Mouse (Mus musculus): ENCODE measurements at regions not wholly inside any gene's neighbourhood (a gene's known extent, or its start where the extent isn't known, plus 50 kb on each side); places are given as distances from the start of the nearest gene placed in this dataset.

DNA sequence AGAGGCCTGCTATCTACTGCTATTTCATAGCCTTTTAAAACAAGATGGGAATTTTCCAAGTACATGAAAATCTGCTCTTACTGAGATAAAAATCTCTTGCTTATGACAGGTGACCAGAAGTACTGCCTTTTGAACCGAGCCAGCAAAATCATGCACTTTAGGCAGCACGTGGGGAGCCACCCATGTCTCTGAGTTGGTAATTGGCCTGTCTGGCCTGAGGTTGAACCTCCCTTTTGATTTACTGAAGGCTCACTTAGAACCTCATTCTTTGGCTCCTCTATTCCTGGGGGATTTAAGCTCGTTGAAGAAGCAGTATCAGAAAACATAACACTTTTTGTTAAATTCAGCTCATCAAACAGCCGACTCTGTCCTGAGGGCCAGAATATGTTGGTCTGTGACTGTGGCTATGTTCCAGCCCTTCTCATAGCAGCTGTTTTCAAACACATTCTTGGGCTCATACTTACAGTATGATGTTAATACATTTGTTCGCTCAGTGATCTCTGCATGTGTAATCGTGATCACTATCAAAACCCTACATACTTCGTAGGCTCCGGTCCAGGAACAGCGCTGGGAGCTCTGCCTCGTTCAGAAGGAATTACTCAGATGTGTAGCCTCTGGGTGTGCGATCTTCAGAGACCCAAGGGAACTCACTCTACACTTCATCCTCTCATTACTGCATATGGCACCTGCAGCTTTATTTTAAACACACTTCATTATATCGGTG is 290.1 kb upstream of the Gm15217 start:
- no peak for TF ChIP-seq CTCF (IDR thresholded peaks at IDR 0.05; ENCODE audit: insufficient read depth, low read depth, low read length)
- no peak for TF ChIP-seq POLR2A (IDR thresholded peaks at IDR 0.05; ENCODE audit: insufficient read depth, low read depth, low read length)
